Mouse (Mus musculus): ENCODE measurements around the gene Psmd1. TPM values are rescaled to one million over a fixed set of nuclear protein-coding genes. Genes with fewer than 3 reads are reported as not detected.
A peak's percentile ranks its signal among the peaks of the same experiment; 100 is the strongest.
"Not testable (repeated sequence)": the region's sequence is repeated elsewhere in the genome, so short reads cannot be mapped to it uniquely, and the experiment has no call there.

Psmd1 gene
- total RNA-seq (2021), result 100 to 1,000 TPM; 113 to 118 TPM

DNA sequence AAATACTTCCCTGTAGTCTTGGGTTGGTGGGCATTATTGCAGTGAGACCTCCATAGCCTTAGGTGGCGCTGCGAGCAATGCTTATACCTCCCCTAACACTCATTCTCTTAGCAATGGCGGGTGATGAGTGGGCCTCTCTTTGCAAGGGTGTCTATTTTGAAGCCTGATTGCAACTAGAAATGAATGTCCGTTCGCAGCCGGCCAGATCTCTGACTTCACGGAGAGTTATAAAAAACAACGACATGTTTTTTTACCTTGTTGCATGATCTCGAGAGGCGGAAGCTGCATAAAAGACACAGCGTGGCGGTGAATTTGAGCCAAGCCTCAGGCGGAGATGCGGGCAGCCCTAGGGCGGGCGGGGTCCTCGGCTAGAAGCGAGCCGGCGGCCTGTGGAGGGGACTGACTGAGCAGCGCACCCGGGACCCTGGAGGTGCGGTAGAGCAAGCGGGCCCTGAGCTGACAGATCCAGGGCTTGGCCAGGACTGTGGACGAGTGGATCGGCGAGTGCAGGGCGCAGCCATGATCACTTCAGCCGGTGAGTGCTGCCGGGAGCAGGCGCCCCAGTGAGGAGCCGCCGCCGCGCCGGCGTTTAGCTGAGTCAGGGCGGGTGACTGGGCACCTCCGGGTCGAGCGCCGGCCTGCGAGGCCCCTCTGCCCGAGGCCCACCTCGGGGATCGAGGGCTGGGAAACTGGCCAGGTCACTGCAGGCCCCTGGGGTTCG lies at the start of gene Psmd1:
TSS of gene Psmd1 (plus strand) at position 117 of the 721 bp plus-strand sequence.
- DNase-seq, result peak; percentile 90 to 94
- intact Hi-C loops (cut with DNase I), result no loop called here

DNA sequence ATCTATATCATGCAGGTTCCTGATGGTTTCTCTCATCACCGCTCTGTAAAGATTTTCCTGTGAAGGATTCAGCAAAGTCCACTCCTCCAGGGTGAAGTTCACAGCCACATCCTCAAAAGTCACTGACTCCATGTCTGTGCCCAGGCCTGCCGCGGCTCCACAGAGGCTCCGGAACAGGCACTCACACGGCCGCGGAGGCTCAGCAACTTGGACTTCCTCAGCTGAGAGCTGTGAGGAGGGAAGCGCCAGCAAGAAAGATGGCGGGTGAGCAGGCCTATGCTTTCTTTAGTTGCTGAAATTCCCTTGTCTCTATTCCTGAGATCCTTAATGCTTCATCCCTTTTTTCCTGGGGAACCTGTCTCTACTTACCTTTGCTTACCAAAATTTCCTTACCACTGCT lies 48.4 kb upstream of the Psmd1 start:
- DNase-seq; intact Hi-C loops (cut with DNase I): not testable (repeated sequence)

DNA sequence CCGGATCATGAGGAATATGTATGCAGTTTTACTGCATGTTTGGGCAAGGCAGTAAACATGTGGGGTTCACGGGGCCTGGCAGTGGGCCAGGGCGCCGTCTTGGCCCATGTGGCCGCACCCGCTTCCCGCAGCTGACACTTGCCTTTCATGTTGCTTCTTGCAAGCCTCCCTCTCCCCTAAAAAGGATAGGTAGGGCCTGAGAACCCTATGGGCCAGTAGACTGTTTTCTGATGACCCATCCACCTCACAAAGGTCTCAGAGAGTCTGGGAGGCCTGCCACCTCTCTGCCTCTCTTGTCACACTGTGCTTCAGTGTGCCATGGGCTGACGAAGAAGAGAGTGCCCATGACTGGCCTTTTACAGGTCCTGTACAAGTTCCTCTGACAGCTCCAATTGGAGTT lies 47.7 kb upstream of the Psmd1 start, which contains the start of gene Spata3:
TSS of gene Spata3 (plus strand) at position 301 of the 400 bp plus-strand sequence.
- intact Hi-C loops (cut with DNase I), result no loop called here
- DNase-seq, result no peak

- peak; percentile 47 to 49 for DNase-seq
- intact Hi-C loops (cut with DNase I), result no loop called here
Measured at GRCm38 (mm10) chr1:86018235-86019055, 45.7 kb upstream of the Psmd1 start.

DNA sequence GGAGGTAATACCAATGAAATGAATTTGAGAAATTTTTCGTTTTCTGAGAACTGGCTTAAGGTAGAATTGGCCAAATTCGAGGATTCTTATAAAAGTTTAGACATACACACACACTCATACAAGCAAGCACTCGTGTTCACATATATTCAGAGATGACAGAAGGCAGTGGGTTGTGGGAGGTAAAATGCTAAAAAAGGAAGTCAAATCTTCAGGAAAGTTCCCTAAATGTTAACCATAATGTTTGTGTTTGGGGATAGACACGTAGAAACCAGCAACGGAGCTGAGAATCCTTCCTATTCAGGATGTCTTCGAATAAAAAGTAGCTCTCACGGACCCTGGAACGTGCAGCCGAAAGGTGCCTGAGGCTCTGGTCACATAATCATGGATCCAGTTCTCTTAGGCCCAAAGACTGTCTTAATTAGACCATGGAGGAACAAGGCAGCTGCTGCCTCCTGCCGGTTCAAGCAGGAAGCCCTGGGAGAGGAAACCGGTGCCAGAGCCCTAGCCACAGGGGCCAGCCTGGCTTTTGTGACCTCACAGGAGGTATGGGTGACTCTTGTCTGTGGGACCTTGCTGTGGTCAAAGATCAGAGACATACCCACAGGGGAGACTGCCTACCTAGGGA lies 42.7 kb upstream of the Psmd1 start:
- intact Hi-C loops (cut with DNase I), result no loop called here

DNA sequence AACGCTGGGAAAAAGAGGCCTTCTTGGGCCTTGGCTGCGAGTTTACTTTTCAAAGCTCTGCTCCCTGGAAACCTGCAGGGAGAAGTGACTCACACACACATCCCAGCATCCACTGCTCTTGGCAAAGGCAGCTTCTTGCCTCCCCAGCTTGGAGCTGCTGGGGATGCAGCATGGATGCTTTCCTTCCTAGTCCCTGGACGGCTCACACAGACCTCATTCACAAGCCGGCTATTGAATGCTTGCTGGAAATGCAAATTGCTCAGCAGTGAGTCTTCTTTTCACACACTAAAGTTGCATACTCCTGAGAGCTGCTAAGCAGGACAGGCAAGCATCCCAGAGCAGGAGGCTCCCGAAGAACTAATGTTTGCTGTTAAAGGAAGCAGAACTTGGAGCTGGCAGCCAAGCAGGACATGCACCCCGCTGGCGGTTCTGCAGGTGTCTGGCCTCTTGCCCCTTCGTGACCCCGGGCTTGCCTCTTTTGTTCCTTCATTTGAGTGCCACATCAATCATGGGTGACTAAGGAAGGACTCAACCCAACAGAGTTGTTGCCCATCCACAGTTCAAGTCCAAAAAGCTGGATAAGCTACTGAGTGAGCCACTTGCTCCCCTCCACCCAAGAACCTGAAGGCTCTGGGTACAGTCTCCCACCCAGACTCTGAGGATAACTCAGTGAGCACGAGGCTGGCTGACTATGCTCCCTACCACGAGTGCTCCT lies 31.8 kb upstream of the Psmd1 start:
- intact Hi-C loops (cut with DNase I), result no loop called here
- peak in 1 of 2 experiments; percentile 11 for DNase-seq

More for the DNA sequence above, 42.7 kb upstream of the Psmd1 start:
- DNase-seq, result no peak

DNA sequence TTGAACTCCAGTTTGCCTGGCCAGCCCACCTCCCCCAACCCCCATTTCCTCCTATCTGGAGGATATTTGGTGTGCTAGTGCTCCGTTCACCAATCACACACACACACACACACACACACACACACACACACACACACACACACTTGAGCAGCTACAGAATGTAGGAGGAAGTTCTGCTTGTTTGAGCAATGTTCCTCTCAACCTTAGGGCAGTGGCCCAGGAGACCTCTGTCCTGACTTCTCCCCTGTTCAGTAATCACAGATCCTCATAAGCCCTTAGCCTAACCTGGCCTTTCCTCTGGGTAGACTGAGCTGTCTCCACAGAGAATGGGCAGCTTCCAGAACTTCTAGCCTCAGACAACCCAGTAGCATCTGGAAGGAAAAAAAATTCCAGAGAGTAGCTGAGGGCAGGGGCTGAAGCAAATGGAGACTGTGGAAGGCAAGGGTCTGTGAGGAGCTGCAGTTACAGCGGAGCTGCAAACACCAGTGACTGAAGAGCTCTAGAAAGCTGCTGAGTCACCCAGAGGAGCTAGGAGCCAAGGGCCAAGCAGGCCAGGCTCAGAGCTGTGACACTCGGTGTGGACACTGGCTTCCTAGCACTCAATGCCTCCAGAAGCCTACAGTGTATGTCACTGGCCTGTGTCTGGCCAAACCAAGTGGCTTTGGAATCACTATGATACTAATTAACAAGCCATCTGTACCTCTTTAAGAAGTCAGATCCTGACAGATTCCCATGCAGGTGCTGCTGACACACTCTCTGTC lies 25.8 kb upstream of the Psmd1 start:
- peak; percentile 22 to 25 for DNase-seq
- intact Hi-C loops (cut with DNase I), result no loop called here

- DNase-seq, result no peak
- intact Hi-C loops (cut with DNase I), result no loop called here
Measured at GRCm38 (mm10) chr1:86040131-86040530, 24.1 kb upstream of the Psmd1 start.

GRCm38 (mm10) chr1:86040817-86041216 lies 23.4 kb upstream of the Psmd1 start:
- intact Hi-C loops (cut with DNase I), result no loop called here
- DNase-seq, result no peak

DNA sequence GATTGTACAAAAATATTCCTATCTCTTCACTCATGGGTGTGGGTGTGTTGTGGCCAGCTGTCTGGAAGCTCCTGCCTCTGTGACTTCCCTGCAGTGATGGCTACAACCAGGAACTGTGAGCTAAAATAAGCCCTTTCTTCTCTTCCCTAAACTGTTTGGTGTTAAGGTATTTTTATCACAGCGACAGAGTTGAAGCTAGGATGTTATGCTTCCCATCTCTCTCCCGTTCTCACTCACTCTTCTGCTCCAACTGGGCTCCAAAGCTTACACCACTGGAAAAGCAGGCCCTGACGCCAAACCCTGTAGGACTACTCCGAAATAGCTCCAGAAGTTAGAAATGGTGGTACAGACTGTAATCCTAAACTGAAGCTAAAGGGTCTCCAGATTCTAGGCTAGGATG lies 19.1 kb upstream of the Psmd1 start:
- no peak for DNase-seq

DNA sequence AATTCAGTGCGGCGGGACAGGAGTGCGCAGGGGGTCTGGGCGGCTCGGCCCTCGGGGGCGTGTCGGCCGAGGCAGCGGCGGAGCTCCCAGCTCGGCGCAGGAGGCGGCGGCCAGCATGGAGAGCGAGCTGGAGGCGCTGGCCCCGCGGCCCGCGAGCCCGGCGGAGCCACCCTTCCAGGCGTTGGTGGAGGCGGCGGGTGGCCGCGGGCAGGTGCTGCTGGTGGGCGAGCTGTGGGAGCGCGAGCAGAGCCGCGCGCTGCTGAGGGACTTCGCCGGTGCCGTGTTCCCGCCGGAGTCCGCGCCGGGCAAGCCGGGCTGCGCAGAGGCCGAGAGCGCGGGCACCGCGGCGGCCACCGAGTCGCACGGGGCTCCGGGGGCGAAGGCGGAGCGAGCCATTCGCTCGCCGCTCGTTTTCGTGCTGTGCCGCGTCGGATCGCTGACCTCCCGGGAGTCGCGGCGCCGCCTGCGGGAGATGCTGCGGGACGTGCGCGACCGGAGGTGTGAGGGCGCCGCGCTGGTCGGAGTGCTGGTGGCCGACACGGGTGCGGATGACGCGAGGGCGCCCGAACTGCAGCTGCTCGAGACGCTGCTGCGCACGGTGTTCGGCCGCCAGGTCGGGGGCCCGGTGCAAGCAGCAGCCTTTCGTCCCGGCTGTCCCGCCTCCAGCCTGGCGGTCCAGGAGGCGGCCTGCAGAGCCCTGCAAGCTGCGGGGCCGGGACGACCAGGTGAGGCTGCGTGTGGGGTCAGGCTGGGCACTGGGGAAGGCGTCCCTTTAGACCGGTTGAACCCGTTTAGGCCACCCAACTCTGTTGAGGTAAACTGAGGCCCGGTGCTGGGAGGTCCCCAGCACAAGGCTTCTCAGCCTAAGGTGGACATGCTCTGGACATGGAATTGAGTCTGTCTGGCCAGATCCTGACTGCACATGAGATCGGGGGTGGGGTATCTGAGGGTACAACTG lies 18.1 kb upstream of the Psmd1 start, which contains the start of gene 2810459M11Rik:
TSS of gene 2810459M11Rik (plus strand) at position 16 of the 958 bp plus-strand sequence.
- DNase-seq, result peak; percentile 27 to 31
- intact Hi-C loops (cut with DNase I), result no loop called here

More for the DNA sequence above, 19.1 kb upstream of the Psmd1 start:
- intact Hi-C loops (cut with DNase I), result no loop called here

DNA sequence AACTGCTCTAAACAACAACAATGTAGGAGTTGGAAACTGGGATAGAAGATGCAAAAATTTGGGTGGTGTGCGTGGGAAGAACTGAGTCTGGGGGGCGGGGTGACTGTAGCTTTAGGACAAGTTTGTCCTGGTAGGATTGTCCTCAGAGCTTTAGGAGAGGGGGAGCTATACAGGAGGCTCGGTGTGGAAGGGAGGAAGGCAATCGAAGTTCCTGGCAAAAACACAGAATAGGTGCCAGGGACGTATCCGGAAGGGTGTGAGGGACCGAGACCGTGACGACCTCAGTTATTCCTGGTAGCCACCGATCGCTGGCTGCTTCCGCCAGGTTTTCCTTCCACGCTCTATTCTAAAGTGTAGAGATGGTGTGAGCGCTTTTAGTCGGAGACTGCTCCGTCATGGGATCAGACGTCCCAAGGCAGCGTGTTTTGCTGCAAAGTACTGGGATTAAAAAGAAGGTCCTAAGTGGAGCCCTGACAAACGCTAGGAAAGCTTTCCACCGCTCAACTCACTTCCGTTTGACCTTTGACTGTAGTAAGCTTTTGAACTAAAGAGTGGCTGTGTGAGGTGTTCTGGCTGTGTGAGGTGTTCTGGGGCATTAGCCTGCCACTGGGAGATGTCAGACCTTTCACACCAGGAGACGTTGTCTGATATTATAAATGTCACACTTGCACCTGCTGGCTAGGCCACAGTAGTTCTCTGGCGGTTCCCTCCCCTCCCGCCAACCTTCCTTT lies 17.2 kb upstream of the Psmd1 start:
- intact Hi-C loops (cut with DNase I), result no loop called here
- DNase-seq, result no peak

- DNase-seq, result no peak
- intact Hi-C loops (cut with DNase I), result no loop called here
Measured at GRCm38 (mm10) chr1:86048231-86048630, 16.0 kb upstream of the Psmd1 start.

- no peak for DNase-seq
- intact Hi-C loops (cut with DNase I), result no loop called here
Measured at GRCm38 (mm10) chr1:86048744-86049143, 15.4 kb upstream of the Psmd1 start.

DNA sequence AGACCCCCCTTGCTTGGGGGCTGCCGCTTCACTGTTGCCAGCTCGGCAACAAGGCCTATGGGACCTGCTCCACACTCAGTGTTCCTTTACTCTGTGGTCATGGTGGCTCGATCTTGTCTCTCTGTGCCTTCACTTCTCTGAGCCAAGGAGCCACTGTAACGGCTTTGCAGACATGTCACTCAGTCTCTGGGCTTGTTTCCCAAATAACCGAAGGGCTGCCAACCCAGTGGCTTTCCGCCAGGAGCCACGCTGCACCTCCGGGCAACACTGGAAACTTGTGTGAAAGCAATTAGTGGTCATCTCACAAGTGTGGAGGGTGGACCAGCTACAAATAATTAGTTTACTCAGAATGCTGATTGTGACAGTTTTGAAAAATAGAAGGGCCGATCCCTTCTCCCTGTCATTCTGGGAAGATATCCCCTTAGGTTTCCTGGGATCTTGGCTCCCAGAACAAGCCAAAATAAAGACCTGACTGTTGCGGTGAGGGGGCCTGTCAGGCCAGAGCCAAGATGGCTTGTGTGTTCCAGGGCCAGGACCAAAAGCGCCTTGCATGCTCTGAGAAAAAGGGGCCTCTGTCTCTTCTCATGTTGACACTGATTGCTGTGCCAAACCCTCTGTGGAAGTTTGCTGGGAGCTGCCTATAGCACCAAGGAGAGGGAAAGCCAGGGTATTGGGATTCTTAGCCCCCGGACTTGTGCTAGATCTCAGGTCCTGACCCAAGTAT lies 10.8 kb upstream of the Psmd1 start:
- DNase-seq, result peak; percentile 86 to 87
- intact Hi-C loops (cut with DNase I), result no loop called here

- intact Hi-C loops (cut with DNase I), result no loop called here
- no peak for DNase-seq
Measured at GRCm38 (mm10) chr1:86054943-86055342, 9.2 kb upstream of the Psmd1 start.

GRCm38 (mm10) chr1:86056284-86056683 lies 7.9 kb upstream of the Psmd1 start:
- no peak for DNase-seq
- intact Hi-C loops (cut with DNase I), result no loop called here
